ENCODE assay signal across 9 mouse cellular contexts in genomic region chr19:6829870-6830555, GRCm38 (mm10). TPM values are rescaled to one million over a fixed set of nuclear protein-coding genes. Genes with fewer than 3 reads are reported as not detected.
A peak's percentile ranks its signal among the peaks of the same experiment; 100 is the strongest.
DNase-seq lines count a peak whose midpoint lies in the region; ATAC-seq lines count a peak whose summit lies in the region.
"Had no signal": no experiment of that assay in that cellular context is flagged by ENCODE, and none has a peak within 500 bp of the region (broad histone marks: within the 10 kb centered on the region; RNA-seq: fewer than 3 reads in every experiment).

No protein-coding gene starts in this region.

- no peaks in the 10 kb centered on the region for H3K9me3 ChIP-seq in heart, embryonic 16.5 days (replicated peaks; ENCODE audit: control insufficient read depth, low read length)
- no peaks in the 10 kb centered on the region for H3K9me3 ChIP-seq in forebrain, embryonic 16.5 days (ENCODE audit: control insufficient read depth, low read length)
- no peaks in the 10 kb centered on the region for H3K9me3 ChIP-seq in midbrain, embryonic 11.5 days (ENCODE audit: control insufficient read depth, low read length)

- ATAC-seq in heart, embryonic 16.5 days (replicated peaks; ENCODE audit: extremely low read depth, insufficient read depth, low FRiP score): no peak
- ATAC-seq in forebrain, embryonic 16.5 days: no peak
- ATAC-seq in midbrain, embryonic 11.5 days (ENCODE audit: low FRiP score): peak; percentile 33; the same call in 1 of the 2 replicates
- no peak for ATAC-seq in megakaryocyte-erythroid progenitor cell, adult 5-6 weeks (replicated peaks; ENCODE audit: low FRiP score, low TSS enrichment, poor library complexity, severe bottlenecking)

- peaks cover 3% of the 10 kb centered on the region; the same call in 1 of the 2 replicates for H3K4me1 ChIP-seq in heart, embryonic 16.5 days (ENCODE audit: control insufficient read depth, insufficient read depth, low read length)
- H3K4me1 ChIP-seq in forebrain, embryonic 16.5 days (replicated peaks; ENCODE audit: control insufficient read depth, insufficient read depth, low read length): peaks cover 21% of the 10 kb centered on the region
- H3K4me1 ChIP-seq in midbrain, embryonic 11.5 days (ENCODE audit: control insufficient read depth, insufficient read depth, low read length): peaks cover 16% of the 10 kb centered on the region

- intact Hi-C loops in heart, postnatal 14 days (cut with DNase I): no loop called here

- H3K36me3 ChIP-seq in heart, embryonic 16.5 days (ENCODE audit: control insufficient read depth, insufficient read depth): peaks cover 11% of the 10 kb centered on the region
- H3K36me3 ChIP-seq in forebrain, embryonic 16.5 days (ENCODE audit: control insufficient read depth, insufficient read depth): no peaks in the 10 kb centered on the region
- H3K36me3 ChIP-seq in midbrain, embryonic 11.5 days (ENCODE audit: control insufficient read depth, insufficient read depth, low read length): no peaks in the 10 kb centered on the region

- WGBS in heart, embryonic 16.5 days: 26% methylated on average over 48 of the region's 48 CpGs
- WGBS in forebrain, embryonic 16.5 days: 2% methylated on average over 46 of the region's 48 CpGs
- WGBS in midbrain, embryonic 11.5 days: under 1% methylated on average over 48 of the region's 48 CpGs

- H3K4me3 ChIP-seq in heart, embryonic 16.5 days (ENCODE audit: low read length): peak overlapping the region; percentile 0
- H3K4me3 ChIP-seq in forebrain, embryonic 16.5 days (replicated peaks; ENCODE audit: low read length): peak overlapping the region; percentile 49
- peak overlapping the region; percentile 28 for H3K4me3 ChIP-seq in midbrain, embryonic 11.5 days (ENCODE audit: low read depth, low read length)

- H3K27ac ChIP-seq in heart, embryonic 16.5 days (ENCODE audit: low read length): no peak overlapping the region
- H3K27ac ChIP-seq in forebrain, embryonic 16.5 days (ENCODE audit: low read length): no peak overlapping the region
- no peak overlapping the region for H3K27ac ChIP-seq in midbrain, embryonic 11.5 days (ENCODE audit: low read depth, low read length)
- H3K27ac ChIP-seq: macrophage had no signal

- peaks cover 35% of the 10 kb centered on the region for H3K27me3 ChIP-seq in heart, embryonic 16.5 days (ENCODE audit: control insufficient read depth, insufficient read depth, low read length)
- H3K27me3 ChIP-seq in forebrain, embryonic 16.5 days (replicated peaks; ENCODE audit: control insufficient read depth, insufficient read depth, low read length): peaks cover 39% of the 10 kb centered on the region
- H3K27me3 ChIP-seq in midbrain, embryonic 11.5 days (ENCODE audit: control insufficient read depth, insufficient read depth, low read length): peaks cover 38% of the 10 kb centered on the region

- no peak overlapping the region for H3K9ac ChIP-seq in heart, embryonic 16.5 days (ENCODE audit: low read length)
- H3K9ac ChIP-seq in forebrain, embryonic 16.5 days (replicated peaks; ENCODE audit: low read depth, low read length): peak overlapping the region; percentile 59
- H3K9ac ChIP-seq in midbrain, embryonic 11.5 days (ENCODE audit: low read length): peak overlapping the region; percentile 41; the same call in 1 of the 2 replicates

- H3K4me2 ChIP-seq in heart, embryonic 16.5 days (ENCODE audit: low read depth, low read length): peak overlapping the region; percentile 44
- peak overlapping the region; percentile 64 for H3K4me2 ChIP-seq in forebrain, embryonic 16.5 days (ENCODE audit: low read length)
- H3K4me2 ChIP-seq in midbrain, embryonic 11.5 days: peak overlapping the region; percentile 55

- DNase-seq in heart, postnatal 14 days: no peak
- DNase-seq in ZHBTc4 (ENCODE audit: low read depth, low spot score): peak; percentile 45
- DNase-seq in midbrain, embryonic 11.5 days (ENCODE audit: low spot score, missing footprints): peak; percentile 94
- no peak for DNase-seq in spleen, postnatal 10 days (ENCODE audit: low spot score in 2 of 2)
- DNase-seq in cerebellum, postnatal 36 days: no peak

RNA-seq across cellular contexts. Expression of gene Rps6ka4, which starts 10.4 kb away (rescaled TPM):
- polyA plus RNA-seq in heart, embryonic 16.5 days (2015; fragmentation: Nextera tagmentation; extraction: Ambion mirVana): 20.0 and 20.5 TPM in 2 replicates
- total RNA-seq in heart, postnatal 14 days (2021): 10 to 100 TPM; 14.8 to 18.2 TPM
- 9.4 and 9.7 TPM in 2 replicates for polyA plus RNA-seq in forebrain, embryonic 16.5 days (2015; fragmentation: Nextera tagmentation; extraction: Ambion mirVana)
- polyA plus RNA-seq in midbrain, embryonic 11.5 days (2014; fragmentation: Nextera tagmentation; extraction: Ambion mirVana): 4.8 and 5.1 TPM in 2 replicates
- 7.3 and 9.4 TPM in 2 replicates for total RNA-seq in megakaryocyte-erythroid progenitor cell, adult 5-6 weeks (2014; fragmentation: Nextera tagmentation)
- 5.4 and 10.2 TPM in 2 replicates for total RNA-seq in megakaryocyte-erythroid progenitor cell, adult 5-6 weeks (2017)

RNA-seq across cellular contexts. Expression of gene Ccdc88b, which starts 28.0 kb away (rescaled TPM):
- polyA plus RNA-seq in heart, embryonic 16.5 days (2015; fragmentation: Nextera tagmentation; extraction: Ambion mirVana): 1.00 and 3.8 TPM in 2 replicates
- total RNA-seq in heart, postnatal 14 days (2021): 1 to 10 TPM; 1.0 to 1.7 TPM
- 0.68 and 1.1 TPM in 2 replicates for polyA plus RNA-seq in forebrain, embryonic 16.5 days (2015; fragmentation: Nextera tagmentation; extraction: Ambion mirVana)
- polyA plus RNA-seq in midbrain, embryonic 11.5 days (2014; fragmentation: Nextera tagmentation; extraction: Ambion mirVana): 0.26 and 0.58 TPM in 2 replicates
- total RNA-seq in megakaryocyte-erythroid progenitor cell, adult 5-6 weeks (2014; fragmentation: Nextera tagmentation): 10.1 and 17.8 TPM in 2 replicates
- 14.9 and 17.8 TPM in 2 replicates for total RNA-seq in megakaryocyte-erythroid progenitor cell, adult 5-6 weeks (2017)

Comparison
In these comparisons a context has a peak if more than half of its experiments do, and no peak if none do; other contexts are left out.
1. DNase-seq: peak in ZHBTc4 (single experiment) and midbrain, embryonic 11.5 days (single experiment); none in heart, postnatal 14 days (0 of 2), spleen, postnatal 10 days (0 of 2) and cerebellum, postnatal 36 days (0 of 2).
2. Peak in every context shown above with its lines, with median percentiles within 50 percentile points of each other: H3K4me2 ChIP-seq and H3K4me3 ChIP-seq.